Mouse (Mus musculus): ENCODE data around the gene Ap2b1.

DNA sequence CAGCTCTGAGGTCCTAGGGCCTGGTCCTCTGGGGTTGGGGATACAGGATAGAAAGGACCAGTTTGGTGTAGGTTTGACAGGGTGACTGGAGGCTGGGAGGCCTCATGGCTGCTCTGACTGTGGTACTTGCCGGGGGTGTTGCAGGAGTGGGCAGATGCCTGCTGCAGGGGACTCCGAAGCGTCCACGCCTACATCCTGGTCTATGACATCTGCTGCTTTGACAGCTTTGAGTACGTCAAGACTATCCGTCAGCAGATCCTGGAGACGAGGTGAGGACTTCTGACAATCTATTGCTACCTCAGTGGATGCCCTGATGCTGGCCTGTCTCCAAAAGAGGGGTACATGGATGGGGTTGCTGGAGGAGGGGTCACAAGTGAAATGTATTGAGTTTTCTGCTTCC lies 118.9 kb downstream of the Ap2b1 start:
- no peak for TF ChIP-seq POLR2A (IDR thresholded peaks at IDR 0.05; ENCODE audit: insufficient read depth, low read depth, low read length)
- no peak for TF ChIP-seq CTCF (IDR thresholded peaks at IDR 0.05)

All from heart, adult 2 months (tissue).